Mouse (Mus musculus): Measurements from ENCODE around the gene Helz. TPM values are rescaled to one million over a fixed set of nuclear protein-coding genes. Genes with fewer than 3 reads are reported as not detected.
"Not testable (repeated sequence)": the region's sequence is repeated elsewhere in the genome, so short reads cannot be mapped to it uniquely, and the experiment has no call there.

Gene Helz
- 19.1 and 22.4 TPM in 2 replicates for polyA plus RNA-seq (2016; fragmentation: Nextera tagmentation; extraction: Ambion mirVana)

DNA sequence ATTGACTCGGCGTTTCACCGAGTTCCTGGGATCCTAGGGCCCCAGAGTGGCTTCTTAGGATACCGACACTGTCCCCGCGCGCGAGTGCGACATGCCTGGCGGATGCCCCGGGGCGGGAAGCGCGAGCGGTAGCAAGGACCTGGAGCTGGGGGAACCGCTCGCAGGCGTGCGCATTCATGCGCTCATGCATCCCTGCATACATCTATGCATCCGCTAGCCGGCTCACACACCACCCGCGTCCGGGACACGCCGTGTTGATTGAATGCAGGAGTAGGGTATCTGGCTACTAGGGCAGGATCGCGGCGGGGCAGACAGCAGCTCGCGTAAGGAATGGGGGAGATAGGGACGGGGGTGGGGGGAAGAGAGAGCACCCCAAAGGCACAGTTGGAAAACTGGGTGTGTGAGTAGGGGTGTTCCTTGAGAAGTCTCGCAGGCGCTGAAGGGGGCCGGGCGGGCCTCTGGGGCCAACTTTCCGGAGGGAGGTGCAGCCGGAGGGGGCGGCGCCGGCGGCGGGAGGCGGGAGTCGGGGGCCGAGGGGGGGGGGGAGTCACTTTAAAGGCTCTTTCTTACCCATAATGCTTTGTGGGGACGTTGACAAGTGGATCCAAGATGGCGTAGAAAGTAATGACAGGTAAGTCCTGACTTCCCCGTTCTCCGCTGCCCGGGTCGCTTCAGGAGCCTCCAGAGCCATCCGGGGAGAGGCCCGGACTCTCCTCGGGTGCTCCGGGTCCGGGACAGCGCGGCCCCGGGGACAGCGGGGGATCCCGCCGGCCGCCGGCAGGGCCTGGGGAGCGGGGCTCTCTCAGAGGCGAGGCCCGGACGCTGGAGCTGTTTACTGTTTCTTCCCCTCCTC lies at the start of gene Helz:
Gene Helz (plus strand): TSS at position 580 of the 853 bp plus-strand sequence.
- WGBS: under 1% methylated on average over 59 of the region's 70 CpGs

GRCm38 (mm10) chr11:107502801-107503200 lies 44.9 kb upstream of the Helz start:
- Histone ChIP-seq H3K27me3 (no peaks in the 10 kb centered on the region), H3K4me3 (replicated peaks) (no peak overlapping the region), H3K9me3 (0 out of 2 replicates have a peak, but pooled peaks cover 5% of the 10 kb centered on the region), H3K4me2 (no peak overlapping the region), H3K4me1 (replicated peaks) (no peaks in the 10 kb centered on the region), H3K27ac (no peak overlapping the region), H3K36me3 (peaks cover 30% of the 10 kb centered on the region), H3K9ac (replicated peaks) (no peak overlapping the region)
- WGBS: 86% methylated on average over 8 of the region's 8 CpGs
- ATAC-seq (ENCODE audit: insufficient number of reproducible peaks, insufficient read depth, low FRiP score, low TSS enrichment, low read depth): no peak

More for the DNA sequence above, at the start of gene Helz:
- H3K36me3 ChIP-seq: peaks cover 28% of the 10 kb centered on the region; the same call in 1 of the 2 replicates
- peak within 1 kb of the TSS; percentile 85 for H3K27ac ChIP-seq
- H3K27me3 ChIP-seq: no peaks in the 10 kb centered on the region
- H3K9me3 ChIP-seq: no peaks in the 10 kb centered on the region
- ATAC-seq (ENCODE audit: insufficient number of reproducible peaks, insufficient read depth, low FRiP score, low TSS enrichment, low read depth): peak; percentile 70
- peaks cover 10% of the 10 kb centered on the region for H3K4me1 ChIP-seq (replicated peaks)
- peak within 1 kb of the TSS; percentile 99 for H3K4me2 ChIP-seq
- H3K9ac ChIP-seq (replicated peaks): peak within 1 kb of the TSS; percentile 86
- peak within 1 kb of the TSS; percentile 95 for H3K4me3 ChIP-seq (replicated peaks)

GRCm38 (mm10) chr11:107504364-107504763 lies 43.4 kb upstream of the Helz start:
- WGBS: 90% methylated on average over 3 of the region's 4 CpGs
- H3K27me3 ChIP-seq: not testable (repeated sequence)

DNA sequence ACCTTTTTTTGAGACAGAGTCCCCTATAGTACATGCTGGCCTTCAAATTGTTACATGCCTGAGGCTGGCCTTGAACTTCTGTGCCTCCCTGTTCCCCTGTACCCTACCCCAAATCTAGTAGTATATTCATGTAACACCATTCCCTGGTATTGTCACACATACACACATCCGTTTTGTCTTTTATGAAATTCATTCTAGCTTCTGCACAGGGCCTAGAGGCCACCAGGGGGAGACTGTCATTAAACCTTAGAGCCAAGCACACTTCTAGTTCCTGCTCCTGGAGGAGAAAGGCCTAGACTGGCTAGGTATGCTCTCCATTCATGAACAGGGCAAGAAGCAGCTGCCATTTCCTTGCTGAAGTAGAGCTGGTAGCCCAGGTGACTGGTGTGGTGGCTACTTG lies 41.5 kb upstream of the Helz start:
- Histone ChIP-seq H3K4me2 (no peak overlapping the region), H3K4me3 (replicated peaks) (no peak overlapping the region), H3K27me3 (peaks cover 12% of the 10 kb centered on the region; the same call in 1 of the 2 replicates), H3K4me1 (replicated peaks) (peaks cover 17% of the 10 kb centered on the region), H3K9ac (replicated peaks) (no peak overlapping the region), H3K9me3 (0 out of 2 replicates have a peak, but pooled peaks cover 5% of the 10 kb centered on the region), H3K27ac (no peak overlapping the region), H3K36me3 (peaks cover 8% of the 10 kb centered on the region)
- WGBS: 76% methylated on average over 1 of the region's 1 CpGs
- ATAC-seq (ENCODE audit: insufficient number of reproducible peaks, insufficient read depth, low FRiP score, low TSS enrichment, low read depth): no peak

More at GRCm38 (mm10) chr11:107504364-107504763, 43.4 kb upstream of the Helz start:
- not testable (repeated sequence) for H3K9ac ChIP-seq (replicated peaks); H3K9me3 ChIP-seq; H3K4me2 ChIP-seq; H3K27ac ChIP-seq; H3K4me3 ChIP-seq (replicated peaks); H3K4me1 ChIP-seq (replicated peaks); ATAC-seq (ENCODE audit: insufficient number of reproducible peaks, insufficient read depth, low FRiP score, low TSS enrichment, low read depth)
- peaks cover 17% of the 10 kb centered on the region for H3K36me3 ChIP-seq

GRCm38 (mm10) chr11:107509631-107510338 lies 37.9 kb upstream of the Helz start:
- Histone ChIP-seq H3K27me3 (peaks cover 12% of the 10 kb centered on the region; the same call in 1 of the 2 replicates), H3K9me3 (0 out of 2 replicates have a peak, but pooled peaks cover 4% of the 10 kb centered on the region), H3K4me1 (replicated peaks) (peaks cover 18% of the 10 kb centered on the region), H3K9ac (replicated peaks) (0 out of 2 replicates have a peak overlapping the region, but pooled peaks have one; percentile 27), H3K4me2 (peak overlapping the region; percentile 28), H3K27ac (no peak overlapping the region), H3K4me3 (replicated peaks) (no peak overlapping the region), H3K36me3 (no peaks in the 10 kb centered on the region)
- 19% methylated on average over 11 of the region's 11 CpGs for WGBS
- ATAC-seq (ENCODE audit: insufficient number of reproducible peaks, insufficient read depth, low FRiP score, low TSS enrichment, low read depth): no peak

GRCm38 (mm10) chr11:107510362-107511269 lies 37.1 kb upstream of the Helz start:
- Histone ChIP-seq H3K27ac (no peak overlapping the region), H3K9me3 (no peaks in the 10 kb centered on the region), H3K4me2 (peak overlapping the region; percentile 45), H3K9ac (replicated peaks) (peak overlapping the region; percentile 31; the same call in 1 of the 2 replicates), H3K36me3 (no peaks in the 10 kb centered on the region), H3K4me1 (replicated peaks) (peaks cover 18% of the 10 kb centered on the region), H3K4me3 (replicated peaks) (peak overlapping the region; percentile 8), H3K27me3 (peaks cover 12% of the 10 kb centered on the region; the same call in 1 of the 2 replicates)
- ATAC-seq (ENCODE audit: insufficient number of reproducible peaks, insufficient read depth, low FRiP score, low TSS enrichment, low read depth): no peak
- WGBS: 4% methylated on average over 18 of the region's 18 CpGs

DNA sequence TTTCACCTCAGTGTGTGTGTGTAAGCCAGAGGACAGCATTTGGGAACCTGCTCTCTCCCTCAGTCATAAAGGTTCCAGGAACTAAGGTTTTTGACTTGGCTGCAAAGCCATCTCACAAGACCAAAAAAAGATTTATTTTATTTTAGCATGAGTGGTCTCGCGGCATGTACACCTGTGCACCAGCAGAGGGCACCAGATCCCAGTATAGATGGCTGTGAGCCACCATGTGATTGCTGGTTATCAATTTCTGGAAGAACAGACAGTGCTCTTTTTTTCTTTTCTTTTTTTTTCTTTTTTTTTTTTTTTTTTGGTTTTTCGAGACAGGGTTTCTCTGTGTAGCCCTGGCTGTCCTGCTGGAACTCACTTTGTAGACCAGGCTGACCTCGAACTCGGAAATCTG lies 35.8 kb upstream of the Helz start:
- H3K36me3 ChIP-seq; H3K4me2 ChIP-seq; H3K27ac ChIP-seq; H3K4me3 ChIP-seq (replicated peaks); H3K9me3 ChIP-seq; H3K9ac ChIP-seq (replicated peaks); ATAC-seq (ENCODE audit: insufficient number of reproducible peaks, insufficient read depth, low FRiP score, low TSS enrichment, low read depth): not testable (repeated sequence)
- Histone ChIP-seq H3K4me1 (replicated peaks) (peaks cover 18% of the 10 kb centered on the region), H3K27me3 (peaks cover 12% of the 10 kb centered on the region; the same call in 1 of the 2 replicates)
- 50% methylated on average over 5 of the region's 5 CpGs for WGBS

DNA sequence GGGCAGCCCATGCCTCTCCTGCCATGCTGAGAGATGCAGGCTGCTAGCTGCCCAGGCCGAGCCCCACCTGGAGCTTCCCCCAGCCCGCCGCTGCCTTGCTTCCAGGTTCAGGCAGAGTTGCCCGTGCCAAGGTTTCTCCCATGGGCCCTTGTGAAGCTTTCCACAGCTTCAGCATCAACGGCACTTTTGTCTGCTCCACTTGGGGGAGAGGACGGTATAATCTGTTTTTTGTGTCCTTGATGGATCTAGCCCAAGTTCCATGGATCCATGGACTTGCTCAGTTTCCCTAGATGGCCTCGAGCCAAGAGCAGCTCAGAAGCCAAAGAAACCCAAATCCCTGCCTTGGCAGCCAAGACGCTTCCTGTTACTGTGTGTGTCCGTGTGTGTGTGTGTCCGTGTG lies 34.7 kb upstream of the Helz start:
- Histone ChIP-seq H3K27ac (no peak overlapping the region), H3K4me2 (no peak overlapping the region)
- ATAC-seq (ENCODE audit: insufficient number of reproducible peaks, insufficient read depth, low FRiP score, low TSS enrichment, low read depth): no peak

GRCm38 (mm10) chr11:107516387-107516786 lies 31.3 kb upstream of the Helz start:
- H3K27ac ChIP-seq: no peak overlapping the region
- no peaks in the 10 kb centered on the region for H3K4me1 ChIP-seq (replicated peaks)
- H3K4me3 ChIP-seq (replicated peaks): no peak overlapping the region
- no peak for ATAC-seq (ENCODE audit: insufficient number of reproducible peaks, insufficient read depth, low FRiP score, low TSS enrichment, low read depth)
- no peak overlapping the region for H3K4me2 ChIP-seq
- H3K27me3 ChIP-seq: no peaks in the 10 kb centered on the region
- 95% methylated on average over 2 of the region's 2 CpGs for WGBS
- no peaks in the 10 kb centered on the region for H3K36me3 ChIP-seq
- H3K9ac ChIP-seq (replicated peaks): no peak overlapping the region
- no peaks in the 10 kb centered on the region for H3K9me3 ChIP-seq

More for the DNA sequence above, 34.7 kb upstream of the Helz start:
- Histone ChIP-seq H3K9me3 (no peaks in the 10 kb centered on the region), H3K9ac (replicated peaks) (0 out of 2 replicates have a peak overlapping the region, but pooled peaks have one; percentile 8), H3K27me3 (peaks cover 12% of the 10 kb centered on the region; the same call in 1 of the 2 replicates), H3K36me3 (no peaks in the 10 kb centered on the region), H3K4me1 (replicated peaks) (peaks cover 18% of the 10 kb centered on the region), H3K4me3 (replicated peaks) (no peak overlapping the region)
- 87% methylated on average over 10 of the region's 10 CpGs for WGBS

GRCm38 (mm10) chr11:107518645-107519429 lies 28.9 kb upstream of the Helz start:
- Histone ChIP-seq H3K4me3 (replicated peaks) (no peak overlapping the region), H3K9me3 (no peaks in the 10 kb centered on the region), H3K27me3 (no peaks in the 10 kb centered on the region), H3K27ac (no peak overlapping the region), H3K36me3 (no peaks in the 10 kb centered on the region), H3K9ac (replicated peaks) (no peak overlapping the region), H3K4me1 (replicated peaks) (no peaks in the 10 kb centered on the region), H3K4me2 (no peak overlapping the region)
- 87% methylated on average over 5 of the region's 5 CpGs for WGBS
- ATAC-seq (ENCODE audit: insufficient number of reproducible peaks, insufficient read depth, low FRiP score, low TSS enrichment, low read depth): no peak

Measured in limb, embryonic 12.5 days (tissue).